Mouse (Mus musculus): ENCODE measurements at regions not wholly inside any gene's neighbourhood (a gene's known extent, or its start where the extent isn't known, plus 50 kb on each side); places are given as distances from the start of the nearest gene placed in this dataset.

- WGBS = 87% methylated on average over 1 of the region's 1 CpGs
- no peaks in the 10 kb centered on the region for H3K4me1 ChIP-seq (ENCODE audit: control insufficient read depth, insufficient read depth, low read length)
- H3K9me3 ChIP-seq (ENCODE audit: control insufficient read depth, low read length) = no peaks in the 10 kb centered on the region
- H3K27me3 ChIP-seq (ENCODE audit: control insufficient read depth, insufficient read depth, low read length) = no peaks in the 10 kb centered on the region
- DNase-seq (ENCODE audit: low spot score) = no peak
- no peak overlapping the region for H3K27ac ChIP-seq (ENCODE audit: low read depth, low read length)
- no peaks in the 10 kb centered on the region for H3K36me3 ChIP-seq (ENCODE audit: control insufficient read depth, insufficient read depth, low read length)
- no peak overlapping the region for H3K9ac ChIP-seq (ENCODE audit: low read length)
- no peak overlapping the region for H3K4me2 ChIP-seq (ENCODE audit: low read depth)
- H3K4me3 ChIP-seq (ENCODE audit: low read depth, low read length) = no peak overlapping the region
- no peak for ATAC-seq (ENCODE audit: insufficient read depth, low FRiP score, low TSS enrichment)
These were observed 435.2 kb downstream of the Gpam start for GRCm38 (mm10) chr19:54691861-54692260.

- DNase-seq (ENCODE audit: low spot score) (no peak), ATAC-seq (ENCODE audit: insufficient read depth, low FRiP score, low TSS enrichment) (no peak)
- Histone ChIP-seq H3K4me2 (ENCODE audit: low read depth) (no peak overlapping the region), H3K27ac (ENCODE audit: low read depth, low read length) (no peak overlapping the region), H3K9me3 (ENCODE audit: control insufficient read depth, low read length) (no peaks in the 10 kb centered on the region), H3K4me1 (ENCODE audit: control insufficient read depth, insufficient read depth, low read length) (no peaks in the 10 kb centered on the region), H3K4me3 (ENCODE audit: low read depth, low read length) (no peak overlapping the region), H3K27me3 (ENCODE audit: control insufficient read depth, insufficient read depth, low read length) (no peaks in the 10 kb centered on the region), H3K36me3 (ENCODE audit: control insufficient read depth, insufficient read depth, low read length) (no peaks in the 10 kb centered on the region), H3K9ac (ENCODE audit: low read length) (no peak overlapping the region)
These were observed 438.4 kb downstream of the Gpam start for GRCm38 (mm10) chr19:54688630-54689029.

GRCm38 (mm10) chr19:54685147-54685546, 441.9 kb downstream of the Gpam start:
- WGBS = 89% methylated on average over 4 of the region's 4 CpGs
- H3K27me3 ChIP-seq (ENCODE audit: control insufficient read depth, insufficient read depth, low read length) = no peaks in the 10 kb centered on the region
- ATAC-seq (ENCODE audit: insufficient read depth, low FRiP score, low TSS enrichment) (no peak), DNase-seq (ENCODE audit: low spot score) (no peak)
- no peaks in the 10 kb centered on the region for H3K4me1 ChIP-seq (ENCODE audit: control insufficient read depth, insufficient read depth, low read length)
- H3K4me3 ChIP-seq (ENCODE audit: low read depth, low read length) = no peak overlapping the region
- H3K27ac ChIP-seq (ENCODE audit: low read depth, low read length) = no peak overlapping the region
- no peak overlapping the region for H3K9ac ChIP-seq (ENCODE audit: low read length)
- H3K9me3 ChIP-seq (ENCODE audit: control insufficient read depth, low read length) = no peaks in the 10 kb centered on the region
- no peak overlapping the region for H3K4me2 ChIP-seq (ENCODE audit: low read depth)
- H3K36me3 ChIP-seq (ENCODE audit: control insufficient read depth, insufficient read depth, low read length) = no peaks in the 10 kb centered on the region

Measured in neural tube, embryonic 11.5 days (tissue).